Mouse (Mus musculus): ENCODE measurements around the gene Pan2.
A peak's percentile ranks its signal among the peaks of the same experiment; 100 is the strongest.

Gene Pan2

DNA sequence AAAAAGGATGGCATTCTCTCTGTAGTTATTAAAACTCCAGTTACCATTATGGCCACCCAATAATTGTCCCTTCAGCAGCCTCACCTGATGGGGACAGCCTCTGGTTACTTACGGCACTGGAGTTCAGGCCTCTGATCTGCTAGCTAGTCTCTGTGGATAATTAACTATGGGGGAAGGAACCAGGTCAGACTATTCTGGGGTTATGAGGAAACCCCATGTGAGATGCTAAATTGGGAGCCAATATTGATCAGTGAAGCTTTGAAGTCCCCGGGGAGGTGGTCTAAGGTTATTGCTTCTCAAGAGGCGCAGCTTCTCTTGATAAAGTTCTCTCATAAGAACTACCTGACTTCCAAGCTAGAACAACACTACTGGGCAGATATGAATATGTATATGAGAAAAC, 33.1 kb downstream of the Pan2 start:
- no peak for DNase-seq (ENCODE audit: low read depth, low spot score)

DNA sequence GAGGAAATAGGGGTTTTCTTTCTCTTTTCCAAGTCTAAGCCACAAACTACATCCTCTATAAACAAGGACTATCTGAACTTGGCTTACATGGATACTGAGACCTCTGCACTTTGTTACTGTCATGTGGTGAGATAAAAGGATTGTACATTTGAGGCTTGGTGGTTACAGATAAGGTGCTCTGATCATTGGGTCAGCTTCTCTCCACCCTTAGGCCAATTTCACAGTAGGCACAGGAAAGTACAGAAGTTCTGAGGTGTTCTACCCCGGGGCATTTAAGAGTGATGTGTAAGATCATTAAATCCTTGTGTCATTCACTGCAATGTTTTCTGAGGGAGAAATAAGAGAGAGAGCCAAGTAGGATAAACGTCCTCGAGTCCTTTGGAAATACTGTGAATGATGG, 33.5 kb downstream of the Pan2 start:
- DNase-seq (ENCODE audit: low read depth, low spot score) = no peak

DNA sequence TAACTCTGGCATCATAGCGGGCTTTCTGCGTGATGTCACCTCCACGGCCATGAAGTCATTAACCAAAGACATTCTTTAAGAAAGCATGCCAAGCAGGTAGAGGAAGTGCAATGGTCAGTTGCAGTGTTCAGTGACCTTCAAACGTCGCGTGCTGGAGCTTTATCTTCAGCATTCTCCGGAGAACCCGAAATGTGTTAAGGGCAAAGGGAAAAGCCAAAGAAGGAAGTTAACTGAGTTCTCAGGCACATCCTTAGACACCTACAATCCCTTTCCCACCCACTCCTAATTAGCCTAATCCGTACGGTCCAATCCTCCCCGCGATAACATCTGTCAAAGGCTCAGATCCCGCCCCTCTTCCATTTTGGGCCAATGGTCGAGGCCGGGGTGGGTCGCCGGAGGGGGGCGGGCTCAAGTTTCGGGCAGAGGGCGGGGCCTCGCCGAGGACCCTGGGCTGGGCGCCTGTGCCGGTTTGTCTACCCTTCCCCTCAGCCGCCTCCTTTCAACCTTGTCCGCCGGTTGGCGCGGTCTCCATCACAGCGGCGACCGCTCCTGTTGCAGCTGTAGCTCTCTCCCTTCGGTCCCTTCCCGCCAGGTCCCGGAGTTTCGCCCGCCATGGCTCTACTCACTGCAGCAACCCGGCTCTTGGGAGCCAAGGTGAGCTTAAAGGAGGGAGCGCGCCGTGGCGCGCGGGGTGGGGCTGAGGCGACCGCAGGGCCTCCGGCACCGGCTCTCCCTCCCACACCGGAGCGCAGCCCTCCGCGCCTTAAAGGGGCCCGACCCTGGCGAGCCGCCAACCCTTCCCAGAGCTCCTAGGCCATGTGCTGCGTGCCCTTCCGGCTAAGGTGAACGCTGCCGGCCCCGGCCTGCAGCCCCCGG, 34.4 kb downstream of the Pan2 start, which contains the start of gene Cs:
Gene Cs (plus strand): TSS at position 429 of the 876 bp plus-strand sequence.
- DNase-seq (ENCODE audit: low read depth, low spot score) = peak; percentile 89

GRCm38 (mm10) chr10:128338415-128338814, 35.3 kb downstream of the Pan2 start:
- DNase-seq (ENCODE audit: low read depth, low spot score) = no peak

DNA sequence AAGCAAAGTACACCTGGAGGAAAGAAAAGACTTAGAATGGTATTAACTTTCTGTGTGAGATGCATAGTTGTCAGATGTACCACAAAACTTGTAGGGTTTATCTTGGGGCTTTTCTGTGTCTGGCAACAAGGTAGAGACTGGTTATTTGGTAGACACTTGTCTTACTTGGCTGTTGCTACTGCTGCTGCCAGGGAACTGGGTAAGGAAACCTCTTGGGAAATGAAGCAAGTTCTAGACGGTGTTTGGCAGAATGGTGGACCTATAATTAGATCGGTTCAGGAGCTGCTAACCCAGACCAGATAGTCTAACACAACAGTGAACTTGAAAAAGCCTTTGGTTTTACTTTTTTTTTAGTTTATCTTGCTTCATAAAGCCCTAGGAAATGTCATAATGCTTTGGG, 35.8 kb downstream of the Pan2 start:
- DNase-seq (ENCODE audit: low read depth, low spot score) = no peak

DNA sequence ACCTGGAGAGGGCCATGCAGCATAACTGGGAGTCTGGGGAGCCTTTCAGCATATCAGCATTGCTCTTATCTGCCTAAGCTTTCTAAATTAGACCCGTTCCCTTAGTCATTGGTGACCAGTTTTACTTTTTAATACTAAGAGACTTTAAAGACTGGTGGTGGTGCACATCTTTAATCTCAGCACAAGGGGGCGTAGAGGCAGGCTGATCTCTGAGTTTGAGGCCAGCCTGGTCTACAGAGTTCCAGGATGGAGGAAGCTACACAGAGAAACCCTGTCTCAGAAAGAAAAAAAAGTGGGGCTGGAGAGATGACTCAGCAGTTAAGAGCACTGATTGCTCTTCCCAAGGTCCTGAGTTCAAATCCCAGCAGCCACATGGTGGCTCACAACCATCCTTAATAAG, 37.1 kb downstream of the Pan2 start:
- no peak for DNase-seq (ENCODE audit: low read depth, low spot score)

- no peak for DNase-seq (ENCODE audit: low read depth, low spot score)
These were observed 40.3 kb downstream of the Pan2 start for GRCm38 (mm10) chr10:128343436-128343835.

DNA sequence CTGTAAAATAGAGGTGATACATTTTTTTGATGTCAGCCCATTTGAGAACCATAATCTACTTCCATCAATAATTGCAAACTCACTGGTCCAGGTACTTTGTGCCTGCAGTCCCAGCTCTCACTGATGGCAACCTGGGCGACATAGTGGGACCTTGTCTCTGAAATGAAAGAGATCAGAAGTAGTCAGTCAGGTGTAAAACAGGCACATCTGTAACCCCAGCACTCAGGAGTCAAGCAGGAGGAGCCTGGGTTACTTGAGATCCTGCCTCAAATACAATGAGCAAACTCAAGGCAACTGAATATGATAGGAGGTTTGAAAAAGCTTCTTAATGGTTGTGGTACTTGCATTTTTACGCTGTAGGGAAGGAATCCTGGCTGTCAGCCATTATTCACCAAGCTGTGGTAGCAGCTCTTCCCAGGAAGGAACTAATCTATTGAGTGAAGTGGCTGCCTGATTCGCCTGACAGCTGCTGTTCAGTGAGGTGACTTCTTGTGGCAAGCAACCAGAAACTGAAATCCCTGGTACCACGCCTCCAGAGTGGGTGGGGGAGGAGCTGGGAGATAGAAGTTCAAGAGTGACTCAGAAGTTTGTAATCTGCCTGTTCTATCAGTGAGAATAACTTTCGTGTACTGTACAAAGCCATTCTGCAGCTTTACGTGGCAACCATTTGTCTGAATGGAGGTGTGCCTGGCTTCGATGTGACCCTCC, 41.6 kb downstream of the Pan2 start:
- DNase-seq (ENCODE audit: low read depth, low spot score) = no peak

GRCm38 (mm10) chr10:128347541-128347940, 44.4 kb downstream of the Pan2 start:
- DNase-seq (ENCODE audit: low read depth, low spot score) = no peak

DNA sequence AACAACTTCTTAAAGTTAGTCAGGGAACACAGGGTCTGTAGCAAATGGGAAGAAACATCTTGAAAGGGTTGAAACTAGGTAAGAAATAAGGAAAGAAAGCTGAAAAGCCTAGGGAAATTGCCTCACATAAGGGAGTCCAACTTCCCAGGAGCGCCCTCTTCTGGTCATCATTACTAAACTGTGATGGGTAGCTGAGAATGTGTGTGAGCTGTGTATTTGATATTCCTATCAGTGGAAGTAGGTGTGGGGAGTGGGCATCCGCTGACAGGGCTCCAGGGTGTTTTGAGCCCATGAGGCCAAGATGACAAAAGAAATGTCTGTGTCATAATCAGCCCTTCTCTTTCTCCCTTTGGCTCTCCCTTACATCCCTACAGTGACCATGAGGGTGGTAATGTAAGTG, 55.7 kb downstream of the Pan2 start:
- DNase-seq (ENCODE audit: low read depth, low spot score) = no peak

DNA sequence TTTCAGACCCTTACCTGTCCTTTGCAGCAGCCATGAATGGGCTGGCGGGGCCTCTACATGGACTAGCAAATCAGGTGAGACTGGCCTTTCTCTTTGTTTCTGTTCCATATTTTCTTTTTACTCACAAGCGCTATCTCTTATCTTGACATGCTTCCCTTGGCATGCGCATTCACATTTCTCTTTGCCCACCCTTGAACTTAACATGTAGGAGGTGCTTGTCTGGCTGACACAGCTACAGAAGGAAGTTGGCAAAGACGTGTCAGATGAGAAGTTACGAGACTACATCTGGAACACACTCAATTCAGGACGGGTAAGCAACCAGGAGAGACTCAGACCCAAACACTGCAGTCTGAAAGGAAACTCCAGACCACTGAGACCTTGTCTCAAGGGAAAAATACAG, 56.1 kb downstream of the Pan2 start:
- no peak for DNase-seq (ENCODE audit: low read depth, low spot score)

DNA sequence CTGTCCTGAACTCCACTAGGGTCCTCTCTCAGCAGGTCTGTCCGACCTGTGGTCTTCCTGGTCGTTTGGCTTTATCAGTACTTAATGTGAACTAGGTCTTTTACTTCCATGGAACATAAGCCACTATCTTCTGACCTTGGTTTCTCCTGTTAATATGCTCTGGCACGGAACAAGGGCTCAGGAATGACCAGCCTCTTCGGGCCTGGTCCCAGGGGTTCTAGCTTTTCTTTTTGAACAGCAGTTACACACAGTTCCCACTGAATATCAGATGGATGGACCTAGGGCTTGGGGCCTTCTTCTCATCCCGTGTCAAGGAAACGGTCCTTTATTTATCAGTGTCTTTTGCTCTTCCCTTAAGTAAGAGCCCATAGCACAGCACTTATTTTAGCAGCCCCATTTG, 58.7 kb downstream of the Pan2 start:
- DNase-seq (ENCODE audit: low read depth, low spot score) = no peak

- no peak for DNase-seq (ENCODE audit: low read depth, low spot score)
These were observed 59.4 kb downstream of the Pan2 start for GRCm38 (mm10) chr10:128362568-128362967.

DNA sequence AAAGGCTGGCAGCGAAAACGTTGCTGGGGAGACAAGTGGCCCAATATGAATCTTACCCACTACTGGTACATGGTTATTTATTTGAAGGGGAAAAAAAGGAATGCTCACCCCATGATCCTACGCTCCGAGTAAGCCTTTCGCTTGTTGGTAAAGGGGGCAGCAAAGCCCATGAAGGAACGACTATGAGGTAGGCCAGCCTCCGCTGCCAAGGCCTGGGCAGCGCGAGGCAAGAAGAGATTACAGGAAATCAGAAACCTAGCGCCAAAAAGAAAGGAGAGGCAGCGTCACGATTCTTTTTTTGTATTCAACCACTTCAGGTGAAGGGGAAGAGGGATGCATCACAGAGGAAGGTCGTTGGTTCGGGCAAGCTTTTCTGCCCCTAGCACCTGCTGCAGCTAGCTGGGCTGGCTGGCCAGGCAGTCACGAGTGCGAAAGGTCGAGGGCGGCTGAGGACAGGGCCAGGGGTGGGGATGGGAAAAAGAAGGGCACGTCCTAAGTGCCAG, 64.8 kb downstream of the Pan2 start:
- no peak for DNase-seq (ENCODE audit: low read depth, low spot score)

DNA sequence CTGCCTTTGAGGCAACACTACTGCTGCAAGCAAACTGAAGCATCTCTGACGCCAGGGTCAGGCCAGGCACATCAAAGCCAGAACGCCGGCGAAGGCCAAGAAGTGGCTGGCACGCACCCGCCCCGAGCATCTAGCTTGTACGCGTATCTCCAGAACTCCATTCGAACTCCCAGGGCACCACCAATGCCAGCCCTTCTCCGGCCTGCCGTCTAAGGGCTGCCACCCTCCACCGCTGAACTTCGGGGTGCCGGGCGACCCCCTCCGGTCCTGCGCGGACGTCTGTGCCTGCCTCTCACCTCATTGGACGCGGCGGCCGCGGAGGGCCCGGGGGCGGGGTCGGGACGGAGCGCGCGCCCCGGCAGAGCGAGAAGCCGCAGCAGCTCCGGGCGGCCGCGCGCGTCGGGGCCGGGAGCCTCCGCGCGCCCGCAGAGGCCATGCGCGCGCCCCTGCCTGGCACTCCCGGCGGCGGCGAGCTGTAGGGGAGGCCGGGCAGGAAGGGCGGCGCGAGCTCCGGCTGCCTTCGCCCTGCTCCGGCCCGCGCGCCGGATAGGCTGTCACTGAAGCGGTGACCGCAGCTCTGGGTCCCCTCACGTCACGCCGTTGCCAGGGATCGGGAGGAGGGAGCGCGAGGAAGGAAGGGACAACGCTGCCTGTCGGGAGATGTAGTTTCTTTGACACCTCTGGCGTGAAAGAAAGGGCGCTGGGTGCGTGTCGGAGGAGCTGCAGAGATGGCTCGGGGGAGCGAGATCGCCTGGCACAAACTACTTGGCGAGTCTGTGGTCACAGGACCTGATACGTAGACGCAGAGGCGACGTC, 65.5 kb downstream of the Pan2 start, which contains the start of gene Coq10a:
Gene Coq10a (minus strand): TSS at position 596 of the 816 bp plus-strand sequence.
- DNase-seq (ENCODE audit: low read depth, low spot score) = peak; percentile 69

DNA sequence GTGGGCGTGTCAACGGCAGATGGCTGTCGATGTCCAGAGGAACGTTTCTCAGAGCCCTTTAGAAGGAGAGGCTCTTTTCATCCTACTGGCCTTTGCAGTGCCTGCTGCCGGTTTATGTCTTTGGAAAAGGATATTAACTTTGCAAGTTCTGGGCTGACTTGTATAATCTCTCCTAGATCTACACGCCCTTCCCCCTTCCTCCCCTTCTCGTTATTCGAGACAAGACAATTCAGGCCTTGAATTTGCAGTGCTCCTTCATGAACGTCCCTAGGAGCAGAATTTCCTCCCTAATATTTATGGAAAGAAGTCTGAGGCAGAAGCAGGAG, 66.0 kb downstream of the Pan2 start:
- no peak for DNase-seq (ENCODE audit: low read depth, low spot score)

GRCm38 (mm10) chr10:128369599-128369998, 66.5 kb downstream of the Pan2 start:
- DNase-seq (ENCODE audit: low read depth, low spot score) = no peak

DNA sequence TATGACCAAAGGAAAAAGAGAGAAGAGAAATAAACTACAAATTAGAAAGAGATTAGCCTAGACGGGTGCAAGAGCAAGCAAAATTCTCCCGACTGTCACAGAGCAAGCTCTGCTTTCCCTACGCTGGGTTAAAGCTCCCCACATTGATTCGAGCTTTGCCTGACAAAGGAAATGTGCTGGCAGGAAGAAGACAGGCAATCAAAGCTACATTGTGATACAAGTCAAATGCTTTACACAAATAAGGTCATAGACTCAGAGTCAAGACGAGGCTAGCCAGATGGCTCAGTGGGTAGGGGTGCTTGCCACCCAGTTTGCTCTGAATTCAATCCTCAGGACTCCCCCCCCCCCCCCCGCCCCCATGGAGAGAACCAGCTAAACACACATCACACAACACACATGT, 66.9 kb downstream of the Pan2 start:
- DNase-seq (ENCODE audit: low read depth, low spot score) = no peak

GRCm38 (mm10) chr10:128370601-128371000, 67.5 kb downstream of the Pan2 start:
- no peak for DNase-seq (ENCODE audit: low read depth, low spot score)

Data from WW6 (cell line).